Mouse (Mus musculus) megakaryocyte, embryonic 14.5 days (primary cell): ENCODE measurements around the gene Klf13.

Experiments
- FLI1 ChIP-seq: IDR thresholded peaks from 2 replicates; pipeline ENCODE4 v1.6.1; 2012; ENCODE audit warnings: low read length, inconsistent platforms, mixed read lengths
- GATA1 ChIP-seq: IDR thresholded peaks from 3 replicates; pipeline ENCODE4 v1.6.1; 2012; ENCODE audit warnings: mixed read lengths, low read length, inconsistent platforms, borderline replicate concordance

GRCm38 (mm10) chr7:63857771-63858417 is 80.8 kb downstream of the Klf13 start:
- TF ChIP-seq GATA1 (no peak), FLI1 (no peak)
